Mouse (Mus musculus): ENCODE results near the gene Rundc3a.

- peak; percentile 36 for TF ChIP-seq E2F4 (IDR thresholded peaks at IDR 0.05; ENCODE audit: insufficient read depth)
- TF ChIP-seq TCF12 (IDR thresholded peaks at IDR 0.05; ENCODE audit: insufficient read depth, poor library complexity, severe bottlenecking) = no peak
These were observed 14.6 kb downstream of the Rundc3a start, which contains the start of gene Slc25a39 for GRCm38 (mm10) chr11:102407834-102408215.

Data from myocyte (in vitro differentiated cells).